Mouse (Mus musculus) liver, postnatal 0 days (tissue): ENCODE measurements around the gene Adgrf3. TPM values are rescaled to one million over a fixed set of nuclear protein-coding genes. Genes with fewer than 3 reads are reported as not detected.

Experiments used
- ATAC-seq: fragments of 200-750 bp; cut with Nextera tagmentation; 2 replicates; pipeline ENCODE4 v1.8.0; 2017; ENCODE audit warnings: mild to moderate bottlenecking, moderate library complexity
- DNase-seq: peaks from one replicate; pipeline ENCODE4 v3.0.0-alpha.2; 2016
- H3K27ac ChIP-seq: fragments of 300-500 bp; sonication (generic); 2 replicates; pipeline ENCODE4 v1.5.1; 2014; ENCODE audit warnings: antibody characterized with exemption, moderate library complexity, mild to moderate bottlenecking, low read depth
- H3K27me3 ChIP-seq: fragments of 300-500 bp; sonication (generic); 2 replicates; pipeline ENCODE4 v1.6.1; 2014; ENCODE audit warnings: low read length, control low read depth, mixed read lengths; ENCODE audit not compliant: insufficient read depth
- H3K36me3 ChIP-seq: fragments of 300-500 bp; sonication (generic); replicated peaks from 2 replicates; pipeline ENCODE4 v1.6.1; 2014; ENCODE audit warnings: mild to moderate bottlenecking, control low read depth, low read length, moderate library complexity, mixed read lengths; ENCODE audit not compliant: insufficient read depth
- H3K4me1 ChIP-seq: fragments of 300-500 bp; sonication (generic); 2 replicates; pipeline ENCODE4 v1.6.1; 2014; ENCODE audit warnings: antibody characterized with exemption, mild to moderate bottlenecking, control low read depth; ENCODE audit not compliant: insufficient read depth
- H3K4me2 ChIP-seq: fragments of 300-500 bp; sonication (generic); 2 replicates; pipeline ENCODE4 v1.6.1; 2014; ENCODE audit warnings: low read depth, mild to moderate bottlenecking, low read length, moderate library complexity, mixed read lengths
- H3K4me3 ChIP-seq: fragments of 300-500 bp; sonication (generic); 2 replicates; pipeline ENCODE4 v1.5.1; 2014; ENCODE audit warnings: low read depth, low read length
- H3K9ac ChIP-seq: fragments of 300-500 bp; sonication (generic); replicated peaks from 2 replicates; pipeline ENCODE4 v1.6.1; 2014; ENCODE audit warnings: mild to moderate bottlenecking, moderate library complexity
- H3K9me3 ChIP-seq: fragments of 300-500 bp; sonication (generic); 2 replicates; pipeline ENCODE4 v1.6.1; 2016; ENCODE audit warnings: mild to moderate bottlenecking, control low read depth, low read length, mixed read lengths
- CTCF ChIP-seq: sonication (generic); IDR thresholded peaks from 2 replicates; pipeline ENCODE4 v1.5.1; 2016; ENCODE audit warnings: antibody characterized with exemption, low read depth
- EP300 ChIP-seq: IDR thresholded peaks from 2 replicates; pipeline ENCODE4 v1.6.1; 2016; ENCODE audit warnings: antibody characterized with exemption, low read depth, mild to moderate bottlenecking
- WGBS: fragments of 180-500 bp; shearing (Covaris S2); extraction: QIAGEN DNeasy Blood & Tissue Kit; methylation state at CpG from one replicate; pipeline ENCODE4 v1.1.7; 2014; ENCODE audit not compliant: insufficient replicate concordance; 5-methylcytosine and 5-hydroxymethylcytosine counted together
- polyA plus RNA-seq: library from polyadenylated mRNA; unstranded; fragments of >200 nt; fragmentation: Nextera tagmentation; extraction: Ambion mirVana; gene quantifications from 2 replicates; pipeline ENCODE4 v1.2.1, GENCODE M21; 2015

Adgrf3 gene
- polyA plus RNA-seq, 1 experiment from 2014 or later, result not detected

DNA sequence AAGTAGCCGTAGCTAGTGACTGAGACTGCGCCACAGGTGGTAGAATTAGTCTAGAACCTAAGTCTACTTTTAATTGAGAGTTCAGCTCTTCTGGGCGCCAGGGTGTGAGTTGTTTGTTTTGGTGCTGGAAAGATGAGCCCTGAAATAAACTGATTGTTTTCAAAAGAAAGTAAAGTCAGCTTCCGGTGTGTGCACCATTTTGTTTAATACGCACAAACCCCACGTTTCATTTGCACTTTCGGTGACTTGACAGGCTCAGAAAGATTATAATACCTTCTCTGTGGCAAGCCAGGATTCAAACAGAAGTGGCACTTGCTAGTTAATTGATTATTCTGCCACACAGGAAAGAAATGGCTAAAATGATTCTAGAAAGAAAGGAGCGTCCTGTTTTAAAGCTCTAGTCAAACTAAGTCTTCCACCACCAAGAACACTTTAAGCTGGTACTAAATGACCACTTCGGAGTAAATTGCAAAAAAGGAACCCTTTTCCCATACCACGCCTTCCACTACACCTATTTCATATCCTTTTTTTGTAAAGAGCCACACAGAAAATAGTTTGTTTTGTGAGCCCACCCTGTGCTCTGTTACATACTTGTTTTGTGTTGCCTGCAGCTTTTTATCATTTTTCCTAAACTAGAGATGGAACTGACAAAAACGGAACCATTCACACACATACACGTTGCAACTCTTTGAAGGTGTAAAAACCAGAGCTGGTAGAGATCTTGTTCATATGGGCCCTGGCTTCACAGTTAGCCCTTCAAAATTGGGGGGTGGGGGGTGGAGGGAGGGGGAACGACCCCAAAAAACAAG, 49.5 kb downstream of the Adgrf3 start:
- ATAC-seq (no peak), DNase-seq (no peak)
- 16% methylated on average over 13 of the region's 13 CpGs for WGBS
- Histone ChIP-seq H3K27ac (peak overlapping the region; percentile 97), H3K27me3 (no peaks in the 10 kb centered on the region), H3K4me2 (peak overlapping the region; percentile 81), H3K4me3 (peak overlapping the region; percentile 92), H3K9me3 (no peaks in the 10 kb centered on the region), H3K9ac (peak overlapping the region; percentile 97), H3K4me1 (0 out of 2 replicates have a peak, but pooled peaks cover 7% of the 10 kb centered on the region), H3K36me3 (no peaks in the 10 kb centered on the region; the same call in 1 of the 2 replicates)
- no peak for TF ChIP-seq EP300
- TF ChIP-seq CTCF, result peak; percentile 20; the same call in 1 of the 2 replicates

DNA sequence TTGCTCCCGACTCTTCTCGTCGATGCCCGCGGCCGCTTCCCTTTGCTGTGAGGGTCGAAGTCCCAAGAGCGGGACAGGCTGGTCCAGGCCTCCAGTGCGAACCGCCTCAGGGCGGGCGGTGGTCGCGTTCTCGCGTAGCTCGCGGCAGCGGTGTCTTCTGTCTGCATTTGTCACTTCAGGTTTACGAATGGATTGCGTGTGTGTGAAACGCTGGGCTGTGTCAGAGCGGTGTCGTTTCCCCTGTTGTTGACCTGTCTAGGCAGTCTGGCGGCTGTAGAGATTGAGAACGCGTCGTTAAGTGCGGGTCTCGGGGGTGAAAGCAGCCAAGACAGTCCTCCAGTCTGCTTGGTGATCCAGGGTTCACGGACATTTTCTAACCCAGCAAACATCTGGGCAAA, 50.1 kb downstream of the Adgrf3 start:
- Histone ChIP-seq H3K36me3 (no peaks in the 10 kb centered on the region; the same call in 1 of the 2 replicates), H3K4me3 (peak overlapping the region; percentile 92), H3K27me3 (no peaks in the 10 kb centered on the region), H3K4me1 (0 out of 2 replicates have a peak, but pooled peaks cover 7% of the 10 kb centered on the region), H3K4me2 (peak overlapping the region; percentile 81), H3K27ac (peak overlapping the region; percentile 97), H3K9me3 (no peaks in the 10 kb centered on the region), H3K9ac (peak overlapping the region; percentile 97)
- DNase-seq, result no peak
- TF ChIP-seq EP300 (no peak), CTCF (no peak)
- ATAC-seq, result peak; percentile 11
- 2% methylated on average over 31 of the region's 31 CpGs for WGBS

DNA sequence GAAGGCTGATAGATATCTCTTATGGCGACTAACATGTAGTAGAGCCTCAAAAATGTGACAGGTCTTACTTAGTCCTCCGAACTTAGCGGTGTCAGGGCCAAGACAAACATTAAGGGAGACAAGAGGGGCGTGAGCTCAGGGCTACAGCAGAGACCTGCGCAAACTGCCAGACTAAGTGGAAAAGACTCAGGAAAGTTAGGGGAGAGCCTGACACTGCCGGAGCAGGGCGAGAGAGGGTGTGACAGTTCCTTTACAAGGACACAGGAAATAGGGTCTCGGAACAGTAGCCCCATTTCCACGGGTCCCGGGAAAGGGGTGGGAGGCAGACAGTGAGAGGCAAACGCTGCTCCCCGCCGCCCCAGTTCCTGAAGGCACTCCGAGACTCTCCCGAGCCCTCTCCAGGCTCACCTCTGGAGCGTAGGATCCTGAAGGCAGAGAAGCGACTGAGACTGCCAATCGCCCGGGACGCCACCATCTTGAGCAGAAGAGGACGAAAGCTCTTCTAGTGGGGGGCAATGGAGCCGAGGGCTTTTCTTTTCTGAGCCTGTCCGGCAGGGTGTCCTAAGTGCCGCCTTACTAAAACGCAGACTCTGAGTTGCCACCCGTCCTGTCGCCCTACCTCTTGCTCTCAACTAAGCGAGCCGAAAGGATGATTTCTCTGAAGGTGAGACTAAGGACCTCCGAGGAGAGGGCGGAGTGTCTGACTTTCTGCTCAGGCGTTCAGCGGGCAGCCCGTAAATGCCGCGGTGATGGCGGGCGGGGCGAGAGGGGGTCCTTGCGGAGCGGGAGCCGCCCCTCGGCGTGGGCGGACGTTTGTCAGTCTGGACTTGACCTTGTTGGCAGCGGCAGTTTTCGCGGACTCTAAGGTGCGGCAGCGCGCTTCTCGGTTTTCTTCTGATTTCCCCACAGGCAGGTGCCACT, 50.8 kb downstream of the Adgrf3 start, which contains the start of the genes Hadha and Hadhb:
TSS of gene Hadha (minus strand) at position 689 of the 921 bp plus-strand sequence.
TSS of gene Hadhb (plus strand) at position 775 of the 921 bp plus-strand sequence.
- peak within 1 kb of the TSS; percentile 97 for H3K27ac ChIP-seq
- peak within 1 kb of the TSS; percentile 97 for H3K9ac ChIP-seq
- ATAC-seq (peak; percentile 85), DNase-seq (peak; percentile 96)
- WGBS, result under 1% methylated on average over 53 of the region's 53 CpGs
- H3K4me2 ChIP-seq, result peak within 1 kb of the TSS; percentile 81
- H3K27me3 ChIP-seq, result no peaks in the 10 kb centered on the region
- no peaks in the 10 kb centered on the region for H3K9me3 ChIP-seq
- TF ChIP-seq CTCF, result no peak
- TF ChIP-seq EP300, result peak; percentile 88
- peak within 1 kb of the TSS; percentile 92 for H3K4me3 ChIP-seq
- no peaks in the 10 kb centered on the region for H3K36me3 ChIP-seq
- H3K4me1 ChIP-seq, result 0 out of 2 replicates have a peak, but pooled peaks cover 5% of the 10 kb centered on the region

DNA sequence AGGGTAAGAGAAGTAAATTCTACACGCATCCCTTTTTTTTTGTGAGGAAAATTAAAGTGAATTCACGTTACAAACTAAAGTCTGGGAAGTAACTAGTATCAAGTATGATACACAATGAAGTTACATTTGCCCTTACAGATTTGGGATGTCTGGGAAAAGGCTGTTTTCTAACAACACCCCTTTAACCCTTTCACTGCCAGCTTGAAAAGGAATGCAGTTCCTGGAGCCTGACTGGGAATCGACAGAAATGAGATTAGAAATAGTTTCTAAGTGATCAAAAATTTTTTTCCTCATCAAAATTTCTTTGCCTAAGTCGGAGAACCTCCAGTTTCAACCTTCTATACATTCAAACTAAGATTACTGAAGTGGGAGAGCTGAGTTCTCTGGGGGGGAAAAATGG, 51.5 kb downstream of the Adgrf3 start:
- H3K27me3 ChIP-seq, result no peaks in the 10 kb centered on the region
- TF ChIP-seq CTCF, result no peak
- H3K9ac ChIP-seq, result peak overlapping the region; percentile 97
- H3K27ac ChIP-seq, result peak overlapping the region; percentile 97
- H3K36me3 ChIP-seq, result no peaks in the 10 kb centered on the region; the same call in 1 of the 2 replicates
- no peak for ATAC-seq
- peak overlapping the region; percentile 92 for H3K4me3 ChIP-seq
- H3K9me3 ChIP-seq, result no peaks in the 10 kb centered on the region
- no peak for DNase-seq
- H3K4me1 ChIP-seq, result 0 out of 2 replicates have a peak, but pooled peaks cover 5% of the 10 kb centered on the region
- WGBS, result 20% methylated on average over 4 of the region's 4 CpGs
- H3K4me2 ChIP-seq, result peak overlapping the region; percentile 81

- peaks cover 9% of the 10 kb centered on the region; the same call in 1 of the 2 replicates for H3K4me1 ChIP-seq
- H3K9ac ChIP-seq, result no peak overlapping the region
- H3K4me3 ChIP-seq, result 0 out of 2 replicates have a peak overlapping the region, but pooled peaks have one; percentile 92
- 83% methylated on average over 2 of the region's 2 CpGs for WGBS
- no peaks in the 10 kb centered on the region for H3K27me3 ChIP-seq
- no peak for ATAC-seq
- peak overlapping the region; percentile 67 for H3K27ac ChIP-seq
- TF ChIP-seq CTCF (no peak), EP300 (no peak)
- no peaks in the 10 kb centered on the region for H3K9me3 ChIP-seq
- H3K4me2 ChIP-seq, result peak overlapping the region; percentile 81; the same call in 1 of the 2 replicates
- DNase-seq, result no peak
- no peaks in the 10 kb centered on the region; the same call in none of the 2 replicates for H3K36me3 ChIP-seq
Observed at GRCm38 (mm10) chr5:30153222-30153621, 52.3 kb downstream of the Adgrf3 start.
